Mouse (Mus musculus) stomach, embryonic 14.5 days (tissue): ENCODE measurements around the gene Reg3d. TPM values are rescaled to one million over a fixed set of nuclear protein-coding genes. Genes with fewer than 3 reads are reported as not detected.
"Not testable (repeated sequence)": the region's sequence is repeated elsewhere in the genome, so short reads cannot be mapped to it uniquely, and the experiment has no call there.

ENCODE experiments used
- ATAC-seq: fragments of 200-750 bp; cut with Nextera tagmentation; 2 replicates; pipeline ENCODE4 v1.8.0; 2017; ENCODE audit warnings: low read depth, moderate TSS enrichment; ENCODE audit not compliant: insufficient number of reproducible peaks, insufficient read depth, low FRiP score
- H3K27ac ChIP-seq: fragments of 300-500 bp; sonication (generic); 2 replicates; pipeline ENCODE4 v1.5.1; 2014; ENCODE audit warnings: mild to moderate bottlenecking, low read length, moderate library complexity, mixed read lengths
- H3K27me3 ChIP-seq: fragments of 300-500 bp; sonication (generic); 2 replicates; pipeline ENCODE4 v1.6.1; 2014; ENCODE audit warnings: low read length, control low read depth, mixed read lengths; ENCODE audit not compliant: control insufficient read depth, insufficient read depth
- H3K36me3 ChIP-seq: fragments of 300-500 bp; sonication (generic); 2 replicates; pipeline ENCODE4 v1.6.1; 2014; ENCODE audit warnings: mild to moderate bottlenecking, control low read depth, low read length, moderate library complexity, mixed read lengths; ENCODE audit not compliant: control insufficient read depth, insufficient read depth
- H3K4me1 ChIP-seq: fragments of 300-500 bp; sonication (generic); 2 replicates; pipeline ENCODE4 v1.6.1; 2014; ENCODE audit warnings: low read length, control low read depth, mixed read lengths; ENCODE audit not compliant: control insufficient read depth, insufficient read depth
- H3K4me2 ChIP-seq: fragments of 300-500 bp; sonication (generic); replicated peaks from 2 replicates; pipeline ENCODE4 v1.6.1; 2014; ENCODE audit warnings: low read depth, low read length, control low read depth
- H3K4me3 ChIP-seq: fragments of 300-500 bp; sonication (generic); 2 replicates; pipeline ENCODE4 v1.5.1; 2014; ENCODE audit warnings: low read depth, low read length, control low read depth
- H3K9ac ChIP-seq: fragments of 300-500 bp; sonication (generic); replicated peaks from 2 replicates; pipeline ENCODE4 v1.6.1; 2014; ENCODE audit warnings: low read depth, mild to moderate bottlenecking, control low read depth, low read length, moderate library complexity, mixed read lengths
- H3K9me3 ChIP-seq: fragments of 300-500 bp; sonication (generic); 2 replicates; pipeline ENCODE4 v1.6.1; 2016; ENCODE audit warnings: low read depth, low read length, control low read depth; ENCODE audit not compliant: control insufficient read depth
- WGBS: fragments of 180-500 bp; shearing (Covaris S2); extraction: QIAGEN DNeasy Blood & Tissue Kit; methylation state at CpG from one replicate; pipeline ENCODE4 v1.1.7; 2014; 5-methylcytosine and 5-hydroxymethylcytosine counted together
- polyA plus RNA-seq: library from polyadenylated mRNA; unstranded; fragments of >200 nt; fragmentation: Nextera tagmentation; extraction: Ambion mirVana; gene quantifications from 2 replicates; pipeline ENCODE4 v1.2.1, GENCODE M21; 2014

Reg3d gene
- polyA plus RNA-seq, result not detected in 2 replicates

DNA sequence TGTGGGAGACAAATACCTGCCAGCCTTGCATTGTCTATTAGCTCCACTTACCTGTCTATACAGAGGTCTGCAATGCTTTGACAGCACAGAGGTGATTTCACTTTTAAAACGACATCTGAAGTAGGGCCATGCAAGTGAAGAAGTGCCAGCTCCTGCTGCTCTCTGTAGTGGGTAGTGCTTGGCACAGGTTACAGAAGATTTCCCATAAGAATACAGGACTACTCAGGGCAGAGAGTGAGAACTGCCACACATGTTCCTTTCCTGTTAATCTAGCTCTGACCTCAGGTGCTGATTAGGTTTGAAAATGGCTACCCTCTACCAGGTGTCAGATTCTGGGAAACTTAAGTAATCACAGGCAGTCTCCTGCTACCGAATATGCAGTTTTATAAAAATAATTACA is at the start of gene Reg3d:
Gene Reg3d (minus strand): TSS at position 101 of the 400 bp plus-strand sequence.
- no peak for ATAC-seq
- Histone ChIP-seq H3K9ac (no peak within 1 kb of the TSS), H3K36me3 (no peaks in the 10 kb centered on the region), H3K27me3 (no peaks in the 10 kb centered on the region), H3K4me2 (no peak within 1 kb of the TSS), H3K27ac (no peak within 1 kb of the TSS), H3K4me3 (no peak within 1 kb of the TSS), H3K9me3 (no peaks in the 10 kb centered on the region), H3K4me1 (no peaks in the 10 kb centered on the region)
- WGBS, result 72% methylated on average over 2 of the region's 2 CpGs

DNA sequence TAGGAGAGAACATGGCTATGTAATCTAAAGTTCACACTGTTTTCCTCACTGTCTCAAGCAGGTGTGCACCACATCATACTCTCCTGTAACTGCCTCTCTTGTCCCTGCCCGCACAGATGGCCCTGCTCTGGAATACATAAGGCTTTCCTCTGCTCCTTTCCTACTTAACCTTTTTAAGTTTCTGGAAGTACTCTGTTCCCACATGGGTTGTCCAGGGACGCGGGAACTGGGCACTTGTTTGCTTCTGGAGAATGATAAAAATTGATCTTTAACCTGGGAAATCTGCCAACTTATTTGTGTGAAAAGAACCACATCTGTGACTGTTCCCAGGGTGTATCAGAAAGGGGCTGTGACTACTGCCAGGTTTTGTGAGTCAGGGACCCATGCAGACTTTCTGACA is 46.8 kb upstream of the Reg3d start:
- Histone ChIP-seq H3K27me3 (no peaks in the 10 kb centered on the region), H3K4me3 (no peak overlapping the region), H3K4me2 (no peak overlapping the region), H3K9ac (no peak overlapping the region), H3K27ac (no peak overlapping the region), H3K4me1 (no peaks in the 10 kb centered on the region), H3K9me3 (no peaks in the 10 kb centered on the region), H3K36me3 (no peaks in the 10 kb centered on the region)
- no peak; the same call in 1 of the 2 replicates for ATAC-seq
- 71% methylated on average over 3 of the region's 3 CpGs for WGBS

DNA sequence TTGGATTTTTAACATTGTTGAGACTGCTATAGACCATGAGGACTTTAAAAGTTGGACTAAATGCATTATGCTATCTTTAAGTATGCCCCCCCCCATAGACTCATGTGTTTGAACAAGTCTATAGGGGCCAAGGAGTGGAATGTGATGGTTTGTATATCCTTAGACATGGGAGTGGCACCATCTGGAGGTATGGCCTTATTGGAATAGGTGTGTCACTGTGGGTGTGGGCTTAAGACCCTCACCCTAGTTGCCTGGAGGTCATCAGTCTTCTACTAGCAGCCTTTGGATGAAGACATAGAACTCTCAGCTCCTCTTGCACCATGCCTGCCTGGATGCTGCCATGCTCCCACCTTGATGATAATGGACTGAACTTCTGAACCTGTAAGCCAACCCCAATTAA is 43.7 kb upstream of the Reg3d start, which contains the start of gene Reg1:
Gene Reg1 (plus strand): TSS at position 301 of the 400 bp plus-strand sequence.
- not testable (repeated sequence) for H3K4me1 ChIP-seq, ATAC-seq, H3K4me3 ChIP-seq, H3K9me3 ChIP-seq, H3K27me3 ChIP-seq, H3K27ac ChIP-seq, H3K9ac ChIP-seq, H3K36me3 ChIP-seq, H3K4me2 ChIP-seq

DNA sequence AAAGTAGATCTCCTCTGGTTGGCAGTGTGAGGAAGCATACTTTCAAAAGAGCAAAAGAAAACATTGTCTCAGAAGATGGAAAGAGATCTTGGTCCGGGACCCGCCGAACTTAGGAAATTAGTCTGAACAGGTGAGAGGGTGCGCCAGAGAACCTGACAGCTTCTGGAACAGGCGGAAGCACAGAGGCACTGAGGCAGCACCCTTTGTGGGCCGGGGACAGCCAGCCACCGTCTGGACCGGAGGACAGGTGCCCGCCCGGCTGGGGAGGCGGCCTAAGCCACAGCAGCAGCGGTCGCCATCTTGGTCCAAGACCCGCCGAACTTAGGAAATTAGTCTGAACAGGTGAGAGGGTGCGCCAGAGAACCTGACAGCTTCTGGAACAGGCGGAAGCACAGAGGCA is 16.7 kb upstream of the Reg3d start, which contains the start of gene Reg2:
Gene Reg2 (plus strand): TSS at position 301 of the 400 bp plus-strand sequence.
- not testable (repeated sequence) for H3K36me3 ChIP-seq, H3K27me3 ChIP-seq, H3K27ac ChIP-seq, H3K9ac ChIP-seq, H3K4me2 ChIP-seq, H3K9me3 ChIP-seq, H3K4me1 ChIP-seq, ATAC-seq, H3K4me3 ChIP-seq
- 98% methylated on average over 4 of the region's 17 CpGs for WGBS

DNA sequence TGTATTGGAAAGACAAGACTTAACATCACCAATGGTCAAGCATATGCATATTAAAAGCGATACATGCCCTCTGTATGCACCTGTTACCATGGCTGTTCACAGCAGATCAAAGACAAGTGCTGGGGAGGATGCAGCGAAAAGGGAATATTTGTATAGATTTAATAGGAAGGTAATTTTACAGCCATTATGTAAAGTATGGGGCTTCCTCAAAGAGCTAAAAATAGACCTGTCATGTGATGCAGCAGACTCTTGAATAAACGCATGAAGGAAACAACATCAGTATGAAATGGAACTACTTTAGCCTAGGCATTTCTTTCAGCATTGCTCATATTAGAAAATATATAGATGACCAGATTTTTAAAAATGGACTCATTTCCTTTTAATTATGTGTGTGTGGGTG is 6.9 kb upstream of the Reg3d start:
- Histone ChIP-seq H3K27ac (no peak overlapping the region), H3K36me3 (no peaks in the 10 kb centered on the region), H3K9ac (no peak overlapping the region), H3K27me3 (no peaks in the 10 kb centered on the region), H3K9me3 (no peaks in the 10 kb centered on the region), H3K4me2 (no peak overlapping the region), H3K4me3 (no peak overlapping the region), H3K4me1 (no peaks in the 10 kb centered on the region)
- no peak for ATAC-seq
- WGBS, result 80% methylated on average over 3 of the region's 3 CpGs

DNA sequence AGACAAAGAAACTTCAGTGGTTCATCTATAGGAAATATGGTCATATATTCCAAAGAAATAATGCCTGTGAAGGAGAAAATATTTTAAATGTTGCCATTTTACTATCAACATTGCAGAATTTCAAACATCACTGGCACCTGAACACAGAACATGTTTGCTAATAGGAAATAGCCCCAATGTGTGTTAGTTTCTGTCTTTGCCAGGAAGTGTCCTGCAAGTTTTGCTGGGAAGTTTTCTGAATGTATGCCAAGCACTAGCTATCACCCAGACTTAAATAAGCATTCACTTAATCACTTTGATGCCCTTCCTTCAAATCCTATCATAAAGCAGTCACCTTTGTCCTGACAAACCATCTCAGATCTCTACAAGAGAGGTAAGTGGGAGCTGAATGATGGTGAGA is 1.7 kb upstream of the Reg3d start, which contains the start of gene Reg3a:
Gene Reg3a (plus strand): TSS at position 301 of the 400 bp plus-strand sequence.
- H3K27me3 ChIP-seq, result no peaks in the 10 kb centered on the region
- no peaks in the 10 kb centered on the region for H3K36me3 ChIP-seq
- no peak for ATAC-seq
- H3K9ac ChIP-seq, result no peak within 1 kb of the TSS
- no peaks in the 10 kb centered on the region for H3K9me3 ChIP-seq
- H3K4me2 ChIP-seq, result no peak within 1 kb of the TSS
- no peak within 1 kb of the TSS for H3K4me3 ChIP-seq
- H3K27ac ChIP-seq, result no peak within 1 kb of the TSS
- no peaks in the 10 kb centered on the region for H3K4me1 ChIP-seq

DNA sequence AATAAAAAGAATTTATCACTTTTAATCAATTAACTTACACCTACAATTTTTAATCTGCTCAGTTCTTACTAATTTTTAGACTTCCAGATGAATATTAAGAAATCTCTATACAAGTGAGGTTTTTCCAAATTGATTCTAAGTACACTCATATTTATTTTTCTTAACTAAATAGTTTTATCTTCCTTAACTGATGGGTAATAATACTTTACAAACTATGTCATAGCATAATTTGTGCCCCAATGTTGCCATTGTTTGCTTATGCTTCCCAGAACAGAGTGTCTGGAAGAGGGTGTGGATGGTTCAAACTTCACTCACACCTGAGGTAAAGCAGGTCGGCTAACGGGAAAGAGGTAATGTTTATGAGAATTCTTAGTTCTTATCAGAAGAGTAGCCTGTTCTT is 8.3 kb downstream of the Reg3d start, which contains the start of gene Reg3b:
Gene Reg3b (plus strand): TSS at position 301 of the 400 bp plus-strand sequence.
- WGBS, result 69% methylated on average over 2 of the region's 2 CpGs
- Histone ChIP-seq H3K9me3 (no peaks in the 10 kb centered on the region), H3K4me1 (no peaks in the 10 kb centered on the region), H3K36me3 (no peaks in the 10 kb centered on the region), H3K27ac (no peak within 1 kb of the TSS), H3K9ac (no peak within 1 kb of the TSS), H3K27me3 (no peaks in the 10 kb centered on the region), H3K4me2 (no peak within 1 kb of the TSS), H3K4me3 (no peak within 1 kb of the TSS)
- ATAC-seq, result no peak

DNA sequence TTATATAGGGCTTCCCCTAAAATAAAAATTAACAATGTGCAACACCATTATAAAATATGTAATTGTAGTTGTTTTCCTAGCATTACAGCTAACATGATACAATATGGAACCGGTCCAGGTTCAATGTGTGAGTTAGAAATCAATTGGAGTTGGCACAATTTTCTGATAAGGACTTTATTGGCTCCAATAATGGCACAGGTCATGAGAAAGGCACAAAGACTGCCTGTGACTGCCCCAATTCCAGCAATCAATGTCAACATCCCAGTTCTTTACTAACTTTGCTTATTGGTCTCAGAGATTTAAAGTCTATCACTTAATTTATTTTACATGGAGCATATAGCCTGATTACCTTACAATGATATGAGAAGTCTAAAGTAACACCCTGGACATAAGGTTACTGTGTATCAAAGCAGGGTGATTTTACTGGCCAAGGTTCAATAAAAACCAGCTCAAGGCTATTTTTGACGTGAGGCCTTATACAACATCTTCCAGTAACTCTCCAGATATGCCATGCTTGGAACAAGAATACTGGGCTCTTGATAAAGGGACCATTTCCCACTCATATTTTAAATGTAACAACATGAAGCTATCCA is 16.6 kb downstream of the Reg3d start:
- H3K4me3 ChIP-seq, result no peak overlapping the region
- WGBS, result 64% methylated on average over 2 of the region's 2 CpGs
- H3K27me3 ChIP-seq, result no peaks in the 10 kb centered on the region
- H3K27ac ChIP-seq, result no peak overlapping the region
- no peaks in the 10 kb centered on the region for H3K4me1 ChIP-seq
- no peak for ATAC-seq
- H3K36me3 ChIP-seq, result no peaks in the 10 kb centered on the region
- H3K4me2 ChIP-seq, result no peak overlapping the region
- H3K9ac ChIP-seq, result no peak overlapping the region
- H3K9me3 ChIP-seq, result no peaks in the 10 kb centered on the region

DNA sequence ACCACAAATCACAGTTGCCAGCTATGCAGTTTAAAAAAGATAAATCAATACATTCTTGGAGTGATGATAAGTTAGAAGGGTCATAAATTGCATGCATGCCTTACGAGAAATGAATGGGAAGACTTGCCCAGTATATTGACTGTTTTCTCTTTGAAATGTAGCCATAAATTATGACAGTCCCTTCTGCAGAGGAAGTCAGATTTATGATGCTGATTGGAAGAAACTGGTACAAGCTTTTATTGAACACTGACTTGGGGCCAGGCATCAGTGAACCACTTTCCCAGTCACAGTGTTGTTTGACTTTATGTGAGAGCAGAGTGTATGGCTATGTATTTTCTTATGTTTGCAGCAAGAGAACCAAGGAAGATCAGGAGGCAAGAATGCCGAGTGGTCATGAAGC is 37.0 kb downstream of the Reg3d start:
- WGBS, result 58% methylated on average over 2 of the region's 2 CpGs

More for the DNA sequence above, 37.0 kb downstream of the Reg3d start:
- H3K36me3 ChIP-seq, result no peaks in the 10 kb centered on the region
- ATAC-seq, result no peak
- no peak overlapping the region for H3K9ac ChIP-seq
- no peaks in the 10 kb centered on the region for H3K9me3 ChIP-seq
- no peak overlapping the region for H3K27ac ChIP-seq
- no peak overlapping the region for H3K4me2 ChIP-seq
- no peaks in the 10 kb centered on the region for H3K4me1 ChIP-seq
- no peak overlapping the region for H3K4me3 ChIP-seq
- no peaks in the 10 kb centered on the region for H3K27me3 ChIP-seq
